Mouse (Mus musculus) MEL (cell line): ENCODE results near the gene Sec61g. TPM values are rescaled to one million over a fixed set of nuclear protein-coding genes. Genes with fewer than 3 reads are reported as not detected.
"Not testable (repeated sequence)": the region's sequence is repeated elsewhere in the genome, so short reads cannot be mapped to it uniquely, and the experiment has no call there.

ENCODE experiments used
- DNase-seq: peaks from one replicate; pipeline ENCODE4 v3.0.0; 2011; ENCODE audit warnings: low read depth, low spot score
- H3K27ac ChIP-seq: 2 replicates; pipeline ENCODE4 v1.5.1; 2012; ENCODE audit warnings: low read depth, mild to moderate bottlenecking, control low read depth, low read length, moderate library complexity; ENCODE audit not compliant: control insufficient read depth
- H3K27me3 ChIP-seq, 2 experiments: fragments of 150-350 bp in 1 of 2; sonication (generic) in 1 of 2; 2 replicates each; pipeline ENCODE4 v1.6.1; 2012; ENCODE audit warnings: low read length in 2 of 2, mild to moderate bottlenecking in 2 of 2, improper control_type of control experiment in 1 of 2, moderate library complexity in 1 of 2; ENCODE audit not compliant: insufficient read depth in 2 of 2, control insufficient read depth in 1 of 2
- H3K36me3 ChIP-seq, 2 experiments: 2 replicates each; pipeline ENCODE4 v1.6.1; 2012 to 2014; ENCODE audit warnings: low read length in 2 of 2, improper control_type of control experiment in 1 of 2, inconsistent platforms in 1 of 2, mild to moderate bottlenecking in 1 of 2; ENCODE audit not compliant: insufficient read depth in 2 of 2, control insufficient read depth in 1 of 2
- H3K4me1 ChIP-seq, 2 experiments: fragments of 150-350 bp in 1 of 2; sonication (generic) in 1 of 2; 2 replicates each; pipeline ENCODE4 v1.6.1; 2012; ENCODE audit warnings: low read length in 2 of 2, improper control_type of control experiment in 1 of 2, mild to moderate bottlenecking in 1 of 2; ENCODE audit not compliant: insufficient read depth in 2 of 2, control insufficient read depth in 1 of 2
- H3K4me3 ChIP-seq, 2 experiments: fragments of 150-350 bp in 1 of 2; sonication (generic) in 1 of 2; 2 replicates each; pipeline ENCODE4 v1.5.1; 2012; ENCODE audit warnings: low read depth in 2 of 2, low read length in 2 of 2, mild to moderate bottlenecking in 2 of 2, moderate library complexity in 2 of 2, control low read depth in 1 of 2, improper control_type of control experiment in 1 of 2; ENCODE audit not compliant: control insufficient read depth in 1 of 2, insufficient read depth in 1 of 2
- H3K79me2 ChIP-seq: 2 replicates; pipeline ENCODE4 v1.6.1; 2012; ENCODE audit warnings: mild to moderate bottlenecking, low read length, moderate library complexity; ENCODE audit not compliant: control insufficient read depth, poor library complexity, insufficient read depth
- H3K9ac ChIP-seq: 2 replicates; pipeline ENCODE4 v1.6.1; 2012; ENCODE audit warnings: low read depth, mild to moderate bottlenecking, control low read depth, low read length, moderate library complexity; ENCODE audit not compliant: control insufficient read depth, poor library complexity, severe bottlenecking
- H3K9me3 ChIP-seq: fragments of 150-350 bp; sonication (generic); replicated peaks from 2 replicates; pipeline ENCODE4 v1.6.1; 2012; ENCODE audit warnings: mild to moderate bottlenecking, low read length, improper control_type of control experiment, moderate library complexity; ENCODE audit not compliant: insufficient read depth
- CHD2 ChIP-seq: IDR thresholded peaks from 2 replicates; pipeline ENCODE4 v1.6.1; 2011; ENCODE audit warnings: low read length, improper control_type of control experiment
- CTCF ChIP-seq, 3 experiments: IDR thresholded peaks in 2 of 3; conservative IDR thresholded peaks in 1 of 3; 2 replicates each; pipeline ENCODE4 v1.5.1; 2011 to 2012; ENCODE audit warnings: low read length in 3 of 3, low read depth in 2 of 3, mild to moderate bottlenecking in 2 of 3, improper control_type of control experiment in 1 of 3, inconsistent platforms in 1 of 3, mixed read lengths in 1 of 3, moderate library complexity in 1 of 3; ENCODE audit not compliant: control insufficient read depth in 1 of 3, insufficient read depth in 1 of 3, poor library complexity in 1 of 3, severe bottlenecking in 1 of 3
- ETS1 ChIP-seq: IDR thresholded peaks from 2 replicates; pipeline ENCODE4 v1.6.1; 2012; ENCODE audit warnings: low read depth, mild to moderate bottlenecking, inconsistent platforms, low read length, improper control_type of control experiment, moderate library complexity
- GATA1 ChIP-seq: IDR thresholded peaks from 2 replicates; pipeline ENCODE4 v1.6.1; 2011; ENCODE audit warnings: low read depth, low read length, improper control_type of control experiment
- MYB ChIP-seq: IDR thresholded peaks from 2 replicates; pipeline ENCODE4 v1.6.1; 2011; ENCODE audit warnings: mild to moderate bottlenecking, low read depth, low read length, improper control_type of control experiment
- NELFE ChIP-seq: IDR thresholded peaks from 2 replicates; pipeline ENCODE4 v1.6.1; 2011; ENCODE audit warnings: low read depth, low read length, improper control_type of control experiment
- POLR2AphosphoS2 ChIP-seq: IDR thresholded peaks from 2 replicates; pipeline ENCODE4 v1.6.1; 2011; ENCODE audit warnings: low read length, improper control_type of control experiment
- RAD21 ChIP-seq: IDR thresholded peaks from 2 replicates; pipeline ENCODE4 v1.6.1; 2011; ENCODE audit warnings: mild to moderate bottlenecking, low read depth, low read length, improper control_type of control experiment
- SMC3 ChIP-seq: IDR thresholded peaks from 2 replicates; pipeline ENCODE4 v1.6.1; 2011; ENCODE audit warnings: low read depth, low read length, improper control_type of control experiment
- ZC3H11A ChIP-seq: IDR thresholded peaks from 2 replicates; pipeline ENCODE4 v1.6.1; 2012; ENCODE audit warnings: low read depth, mild to moderate bottlenecking, inconsistent platforms, low read length, improper control_type of control experiment
- polyA plus RNA-seq, 2 experiments: library from polyadenylated mRNA; stranded (reverse) in 1 of 2; unstranded in 1 of 2; fragments of >175 nt in 1 of 2; fragments of >200 nt in 1 of 2; gene quantifications; 2 replicates each; pipeline versions ENCODE4 v1.2.1 to v1.2.4; 2012; ENCODE audit warnings: low replicate concordance in 2 of 2, low read depth in 1 of 2; ENCODE audit not compliant: insufficient read length in 2 of 2, insufficient read depth in 1 of 2, missing spikeins in 1 of 2
- total RNA-seq: library from RNA; depleted of rRNA; stranded (reverse); fragments of 300-350 nt; gene quantifications from 2 replicates; pipeline ENCODE4 v1.2.3, GENCODE M21; 2012

The Sec61g gene
- total and polyA plus RNA-seq, 3 experiments, result 20.4 to 56.2 TPM; not detected in 1

- TF ChIP-seq POLR2AphosphoS2 (no peak), NELFE (no peak), MYB (no peak), CHD2 (no peak), ZC3H11A (peak; percentile 66), RAD21 (peak; percentile 88), ETS1 (no peak), SMC3 (peak; percentile 75), GATA1 (no peak), CTCF (IDR thresholded peaks at IDR 0.05 in 2 of 3, conservative IDR thresholded peaks at IDR 0.05 in 1 of 3; ENCODE audit: control insufficient read depth in 1 of 3, insufficient read depth in 1 of 3, low read depth in 2 of 3, low read length in 3 of 3, poor library complexity in 1 of 3, severe bottlenecking in 1 of 3) (peak; percentile 16 to 70 (median 26); a peak in 3 of 6 replicates)
- Histone ChIP-seq H3K9me3 (no peaks in the 10 kb centered on the region), H3K27me3 (peaks cover 2 to 3% of the 10 kb centered on the region in 2 experiments; a peak in 2 of 4 replicates), H3K79me2 (no peaks in the 10 kb centered on the region), H3K4me3 (no peak overlapping the region), H3K9ac (no peak overlapping the region), H3K4me1 (no peaks in the 10 kb centered on the region), H3K36me3 (no peaks in the 10 kb centered on the region), H3K27ac (no peak overlapping the region)
- DNase-seq, result peak; percentile 65
Measured at GRCm38 (mm10) chr11:16524917-16525640, 16.8 kb upstream of the Sec61g start.

DNA sequence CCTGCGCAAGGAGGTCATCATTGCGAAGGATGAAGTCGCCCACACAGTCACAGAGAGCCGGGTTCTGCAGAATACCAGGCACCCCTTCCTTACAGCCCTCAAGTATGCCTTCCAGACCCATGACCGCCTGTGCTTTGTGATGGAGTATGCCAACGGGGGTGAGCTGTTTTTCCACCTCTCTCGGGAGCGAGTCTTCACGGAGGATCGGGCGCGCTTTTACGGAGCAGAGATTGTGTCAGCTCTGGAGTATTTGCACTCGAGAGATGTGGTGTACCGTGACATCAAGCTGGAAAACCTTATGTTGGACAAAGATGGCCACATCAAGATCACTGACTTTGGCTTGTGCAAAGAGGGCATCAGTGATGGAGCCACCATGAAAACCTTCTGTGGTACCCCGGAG, 6.8 kb upstream of the Sec61g start:
- not testable (repeated sequence) for H3K79me2 ChIP-seq, H3K9me3 ChIP-seq, H3K36me3 ChIP-seq

GRCm38 (mm10) chr11:16514221-16514620, 5.9 kb upstream of the Sec61g start:
- DNase-seq, H3K36me3 ChIP-seq, H3K4me3 ChIP-seq, H3K27me3 ChIP-seq, H3K9ac ChIP-seq, H3K9me3 ChIP-seq, H3K79me2 ChIP-seq, H3K27ac ChIP-seq, H3K4me1 ChIP-seq: not testable (repeated sequence)

More for the DNA sequence above, 6.8 kb upstream of the Sec61g start:
- H3K9ac ChIP-seq, DNase-seq, H3K27me3 ChIP-seq, H3K27ac ChIP-seq, H3K4me1 ChIP-seq, H3K4me3 ChIP-seq: not testable (repeated sequence)
